Mouse (Mus musculus) adrenal gland, postnatal 36 days (tissue): Measurements from ENCODE around the gene Matk. TPM values are rescaled to one million over a fixed set of nuclear protein-coding genes. Genes with fewer than 3 reads are reported as not detected.

ENCODE experiments used
- DNase-seq, 2 experiments: peaks; one replicate each; pipeline ENCODE4 v3.0.0; 2021; ENCODE audit warnings: mixed read lengths in 1 of 2
- total RNA-seq, 2 experiments: library from RNA; stranded (reverse); gene quantifications; 2 replicates each; pipeline ENCODE4 v1.2.3; 2021

Gene Matk
- total RNA-seq, 2 experiments from 2014 or later = 0.36 to 0.86 TPM

- no peak for DNase-seq
Measured at GRCm38 (mm10) chr10:81242021-81242420, 10.7 kb upstream of the Matk start.

GRCm38 (mm10) chr10:81244146-81244545 lies 8.6 kb upstream of the Matk start:
- DNase-seq = no peak

GRCm38 (mm10) chr10:81244595-81244994 lies 8.1 kb upstream of the Matk start:
- DNase-seq = peak; percentile 81 to 87

DNA sequence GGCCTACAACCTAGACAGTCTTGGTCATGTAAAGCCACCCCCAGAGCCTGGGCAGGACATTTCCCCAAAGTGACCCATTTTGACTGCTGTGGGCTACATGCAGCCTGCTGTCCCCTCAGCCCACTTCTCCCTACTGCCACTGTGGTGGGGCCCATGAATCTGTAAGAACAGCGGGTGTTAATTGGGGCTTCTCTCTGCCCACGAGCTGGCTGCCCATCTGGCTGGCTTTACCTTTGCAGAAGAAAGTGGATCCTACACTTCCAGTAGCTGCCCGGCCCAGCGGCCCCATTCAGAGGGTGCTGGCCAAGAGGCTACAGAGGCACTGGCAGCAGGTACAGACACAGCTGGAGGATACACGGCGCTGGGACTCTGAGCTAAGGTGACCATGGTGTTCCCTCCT lies 7.6 kb upstream of the Matk start:
- no peak for DNase-seq

GRCm38 (mm10) chr10:81247804-81248203 lies 4.9 kb upstream of the Matk start:
- no peak for DNase-seq

DNA sequence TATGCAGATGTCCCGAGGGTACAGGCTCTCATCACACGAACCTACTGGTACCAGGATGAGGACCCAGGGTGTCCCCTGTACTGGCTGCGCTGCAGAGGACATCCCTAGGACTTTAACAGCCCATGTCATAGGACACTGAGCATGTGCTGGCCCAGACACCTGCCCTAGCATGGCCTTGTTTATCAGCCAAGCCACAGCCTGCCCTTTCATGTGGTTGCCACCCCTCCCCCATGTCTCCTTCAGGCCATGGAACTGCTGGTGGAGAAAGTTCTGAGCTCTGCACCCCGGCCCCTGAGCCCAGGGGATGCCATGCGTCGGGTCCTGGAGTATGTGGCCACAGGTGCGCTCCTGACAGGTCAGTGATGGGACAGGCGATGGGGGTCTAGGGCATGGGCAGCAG lies 3.3 kb upstream of the Matk start:
- no peak for DNase-seq

DNA sequence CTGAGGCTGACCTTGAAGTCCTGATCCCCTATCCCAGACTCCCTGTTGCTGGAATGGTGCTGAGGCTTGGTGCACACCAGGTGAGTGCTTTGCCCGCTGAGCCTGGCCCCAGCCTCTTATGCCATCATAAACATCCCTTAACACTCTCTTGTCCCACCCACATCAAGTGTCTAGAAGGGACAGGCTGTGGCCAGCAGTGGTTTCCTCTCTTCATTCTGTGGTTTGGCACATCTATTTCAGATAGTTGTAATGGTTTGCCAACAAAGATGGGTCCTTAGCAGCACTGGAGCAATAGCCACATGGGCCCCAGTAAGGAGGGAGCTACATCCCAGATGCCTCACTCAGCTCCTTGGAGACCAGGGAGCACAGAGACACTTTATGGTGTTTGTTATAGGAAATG lies 2.2 kb downstream of the Matk start:
- no peak for DNase-seq

- no peak for DNase-seq
Measured at GRCm38 (mm10) chr10:81257158-81258039, 4.7 kb downstream of the Matk start.

DNA sequence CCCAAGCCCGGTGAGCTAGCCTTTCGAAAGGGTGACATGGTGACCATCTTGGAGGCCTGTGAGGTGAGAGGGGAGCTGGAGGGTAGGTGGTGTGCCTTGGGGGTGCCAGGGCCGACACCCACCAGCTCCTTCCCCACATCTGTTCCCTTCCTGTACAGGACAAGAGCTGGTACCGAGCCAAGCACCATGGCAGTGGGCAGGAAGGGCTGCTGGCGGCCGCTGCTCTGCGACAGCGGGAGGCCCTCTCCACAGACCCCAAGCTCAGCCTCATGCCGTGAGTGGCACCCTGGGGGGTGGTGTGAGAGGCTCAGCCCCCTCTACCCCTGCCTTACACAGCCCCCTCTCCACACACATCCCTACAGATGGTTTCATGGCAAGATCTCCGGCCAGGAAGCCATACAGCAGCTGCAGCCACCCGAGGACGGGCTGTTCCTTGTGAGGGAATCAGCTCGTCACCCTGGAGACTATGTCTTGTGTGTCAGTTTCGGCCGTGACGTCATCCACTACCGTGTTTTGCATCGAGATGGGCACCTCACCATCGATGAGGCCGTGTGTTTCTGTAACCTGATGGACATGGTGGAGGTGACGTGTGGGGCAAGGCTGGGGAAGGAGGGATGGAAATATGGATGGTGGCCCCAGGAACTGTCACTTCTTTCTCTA lies 6.6 kb downstream of the Matk start:
- no peak for DNase-seq

GRCm38 (mm10) chr10:81261025-81261424 lies 8.3 kb downstream of the Matk start:
- DNase-seq = no peak

DNA sequence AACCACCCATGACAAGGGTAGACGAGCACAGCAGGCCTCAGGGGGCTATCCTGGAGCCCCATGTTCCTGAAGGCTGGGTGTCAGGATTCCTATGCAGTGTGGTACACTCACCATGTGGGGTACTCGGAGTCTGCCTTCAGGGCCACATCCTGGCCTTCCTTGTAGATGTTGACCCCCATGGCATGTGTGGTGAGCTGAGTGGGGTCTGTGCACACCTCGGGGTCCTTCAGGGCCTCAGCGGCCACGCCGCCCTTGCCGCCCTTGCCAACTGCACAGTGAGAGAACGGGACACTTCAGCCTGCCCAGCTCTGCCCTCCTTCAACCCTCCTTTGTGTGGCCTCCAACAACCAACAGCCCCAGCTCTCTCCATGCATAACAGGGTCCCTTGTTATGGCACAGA lies 12.8 kb downstream of the Matk start:
- no peak for DNase-seq

DNA sequence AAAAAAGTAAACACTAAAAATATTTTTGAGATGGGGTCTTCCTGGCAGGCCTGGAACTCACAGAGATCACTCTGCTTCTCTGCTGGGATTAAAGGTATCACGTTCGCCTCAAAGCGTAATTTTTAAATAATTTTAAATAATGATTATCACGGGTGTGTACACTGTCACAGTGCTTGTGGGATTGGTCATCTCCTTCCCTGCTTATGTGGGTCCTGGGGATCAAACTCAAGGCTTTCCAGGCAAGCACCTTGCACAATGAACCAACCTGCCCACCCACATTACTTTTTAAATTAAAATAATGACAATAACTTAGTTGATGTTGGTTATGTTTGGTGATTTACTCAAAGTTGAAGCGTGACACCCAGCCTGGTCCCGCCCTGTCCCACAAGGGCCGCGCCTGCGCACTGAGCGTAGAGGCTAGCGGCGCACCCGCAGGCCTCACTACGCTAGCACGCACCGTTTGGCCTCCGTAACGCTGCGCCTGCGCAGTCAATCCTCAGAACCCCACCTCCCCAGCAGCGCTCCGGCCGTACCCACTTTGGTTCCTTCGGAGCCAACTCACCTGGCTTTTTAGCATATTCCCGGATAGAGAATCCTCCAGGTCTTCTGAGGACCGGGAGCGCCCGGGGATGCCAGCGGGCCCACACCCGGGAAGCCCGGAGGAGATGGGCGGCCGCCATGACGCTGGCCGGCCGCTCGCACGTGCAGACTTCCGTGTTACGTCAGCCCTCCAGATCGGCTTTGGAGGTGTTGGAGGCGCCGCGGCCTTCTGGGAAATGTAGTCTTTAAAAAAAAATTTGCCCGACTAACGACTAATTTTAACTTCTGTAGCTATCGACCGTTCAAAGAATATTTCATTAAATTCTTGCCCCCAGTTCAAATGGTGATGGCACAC lies 13.7 kb downstream of the Matk start, which contains the start of the genes Mrpl54 and Apba3:
Gene Mrpl54 (minus strand): TSS at position 724 of the 895 bp plus-strand sequence.
Gene Apba3 (plus strand): TSS at position 750 of the 895 bp plus-strand sequence.
- DNase-seq = peak; percentile 98 to 99

DNA sequence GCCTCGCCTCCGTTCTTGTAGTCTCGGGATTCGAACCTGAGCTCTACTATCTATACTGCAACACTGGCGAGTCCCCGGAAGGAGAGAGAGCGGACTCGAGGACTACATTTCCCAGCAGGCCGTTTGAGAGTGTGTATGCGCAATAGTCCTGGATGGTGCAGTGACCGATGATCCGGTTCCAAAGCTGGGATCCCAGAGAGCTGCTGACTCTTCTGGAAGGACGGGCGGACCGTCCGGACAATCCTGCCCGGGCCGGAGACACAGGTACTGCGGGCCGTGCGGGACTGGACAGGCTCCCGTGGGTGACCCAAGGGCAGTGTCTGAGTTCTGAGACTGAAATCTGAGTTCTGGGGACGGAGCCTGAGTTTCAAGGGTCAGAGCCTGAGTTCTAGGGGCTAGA lies 15.3 kb downstream of the Matk start:
- DNase-seq = peak; percentile 87 to 89

GRCm38 (mm10) chr10:81268643-81269412 lies 16.1 kb downstream of the Matk start:
- DNase-seq = no peak

GRCm38 (mm10) chr10:81272356-81272755 lies 19.6 kb downstream of the Matk start:
- no peak for DNase-seq

DNA sequence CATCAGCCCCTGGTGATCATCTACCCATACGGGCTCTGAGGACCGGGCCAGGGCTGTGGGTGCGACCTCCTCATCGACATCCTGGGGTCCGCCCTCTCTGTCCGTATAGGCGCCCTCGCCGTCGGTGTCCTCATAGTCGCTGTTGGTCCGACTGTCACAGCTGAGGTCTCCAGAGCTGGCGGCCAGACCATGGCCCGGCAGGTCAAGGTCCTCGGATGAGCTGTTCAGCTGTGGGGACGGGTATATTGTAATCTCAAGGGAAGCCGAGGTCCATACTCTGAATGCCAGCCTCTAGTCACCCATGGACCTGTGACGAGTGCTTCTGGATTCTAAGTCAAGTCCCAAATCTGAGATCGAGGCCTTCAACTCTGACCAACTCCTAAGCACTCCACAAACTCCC lies 21.1 kb downstream of the Matk start:
- peak; percentile 55 to 78 for DNase-seq

- DNase-seq = no peak
Measured at GRCm38 (mm10) chr10:81277676-81278075, 24.9 kb downstream of the Matk start.

GRCm38 (mm10) chr10:81279496-81279895 lies 26.8 kb downstream of the Matk start:
- DNase-seq = no peak

DNA sequence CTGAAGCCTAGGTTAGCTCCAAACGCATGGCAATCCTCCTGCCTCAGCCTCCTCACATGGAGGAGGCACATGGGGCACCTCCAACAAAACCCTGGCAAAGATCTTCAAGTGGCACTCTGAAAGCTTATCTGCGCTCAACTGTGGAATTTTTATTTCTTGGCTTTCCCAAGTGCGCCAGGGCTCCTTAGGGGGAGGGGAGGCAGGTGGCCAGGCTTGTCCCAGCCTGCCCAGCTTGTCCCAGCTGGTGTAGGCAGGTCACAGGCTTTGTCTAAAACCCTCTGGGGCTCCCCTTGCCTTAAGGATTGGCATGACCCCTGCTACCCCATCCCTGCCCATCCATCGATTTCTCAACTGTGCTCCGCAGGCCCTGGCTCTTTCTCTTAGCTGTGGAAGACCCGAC lies 31.5 kb downstream of the Matk start:
- DNase-seq = no peak

DNA sequence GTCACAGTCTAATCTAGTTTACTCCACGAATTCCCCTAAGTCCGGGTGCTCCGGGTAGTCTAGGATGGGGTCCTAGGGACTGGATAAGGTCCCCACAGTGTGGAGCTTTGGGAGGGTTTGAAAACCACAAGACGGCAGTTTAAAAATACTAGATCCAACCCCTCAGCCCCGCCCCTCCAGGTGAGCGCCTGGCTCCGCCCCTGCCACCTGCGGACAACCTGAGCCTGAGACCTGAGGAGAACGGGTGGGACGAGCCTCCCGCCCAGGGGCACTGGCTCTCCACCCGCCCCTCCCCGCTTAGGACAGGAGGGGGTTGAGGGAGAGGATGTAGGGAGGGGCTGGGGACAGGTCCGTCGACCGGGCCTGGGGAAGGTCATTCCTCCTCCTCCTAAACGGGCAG lies 32.0 kb downstream of the Matk start:
- DNase-seq = no peak

DNA sequence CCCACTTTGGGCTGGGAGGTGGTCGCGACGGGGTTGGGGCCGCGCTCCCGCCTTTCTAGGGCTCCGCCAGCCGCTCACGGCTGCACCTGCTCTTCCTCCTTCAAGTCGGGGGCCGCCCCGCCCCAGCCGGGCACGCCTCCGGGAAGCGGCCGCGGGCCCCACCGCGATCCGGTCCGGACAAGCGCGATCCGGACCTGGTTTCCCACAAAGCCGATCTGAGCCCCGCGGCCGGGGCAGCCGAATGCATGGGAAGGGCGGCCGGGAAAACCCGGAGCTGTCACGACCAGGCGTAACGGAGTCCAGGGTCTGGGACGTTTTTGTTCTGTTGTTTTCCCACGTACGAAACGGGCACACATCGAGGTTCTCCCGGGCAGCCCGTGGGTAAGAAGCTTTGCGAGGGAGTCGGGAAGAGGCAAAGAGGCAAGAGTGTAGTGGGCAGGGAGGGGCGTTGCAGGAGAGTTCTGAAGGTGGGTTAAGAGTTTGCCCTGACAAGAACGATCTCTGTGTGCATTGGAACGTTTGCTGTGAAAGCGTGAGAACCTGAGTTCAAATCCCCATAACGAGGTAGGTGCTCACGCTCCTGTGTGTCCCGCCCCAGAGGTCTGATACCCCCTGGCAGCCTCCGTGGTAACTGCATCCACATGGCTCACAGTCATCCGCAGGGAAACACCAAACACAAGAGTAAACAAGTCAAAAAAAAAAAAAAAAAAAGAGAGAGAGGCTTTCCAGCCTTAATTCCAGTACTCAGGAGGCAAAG lies 33.1 kb downstream of the Matk start:
- DNase-seq = peak; percentile 92 to 94
